Mouse (Mus musculus): ENCODE measurements at regions not wholly inside any gene's neighbourhood (a gene's known extent, or its start where the extent isn't known, plus 50 kb on each side); places are given as distances from the start of the nearest gene placed in this dataset.
A peak's percentile ranks its signal among the peaks of the same experiment; 100 is the strongest.

DNA sequence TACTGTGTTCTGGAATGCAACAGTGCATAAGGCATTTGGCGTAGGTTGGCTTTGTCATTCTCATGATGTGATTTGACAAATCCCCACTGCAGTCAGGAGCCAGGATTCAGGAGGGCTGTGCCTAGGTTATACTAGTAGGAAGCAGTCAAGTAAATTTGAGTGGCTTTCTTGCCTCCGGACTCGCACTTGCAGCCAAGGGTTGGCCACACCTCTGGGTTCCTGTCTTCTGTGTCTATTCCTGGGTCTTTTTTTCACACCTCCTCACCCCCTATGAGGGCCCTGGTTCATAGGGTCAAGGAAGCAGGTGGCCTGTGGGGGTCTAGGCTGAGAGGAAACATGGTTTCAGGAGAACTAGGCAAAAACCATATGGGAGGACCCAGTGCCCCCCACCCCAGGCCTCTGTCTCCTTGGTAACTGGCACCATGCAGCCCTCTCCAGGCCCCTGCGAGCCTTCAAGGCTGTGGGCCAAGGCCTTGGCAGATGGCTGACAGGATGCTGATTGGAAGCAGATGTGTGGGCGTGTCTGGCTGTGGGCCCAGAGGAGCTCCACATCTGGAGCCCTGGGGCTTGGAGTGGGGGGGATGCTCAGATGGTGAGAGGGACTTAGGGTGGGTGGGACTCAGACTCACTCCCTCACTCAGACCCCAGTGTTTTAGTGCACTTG lies 195.7 kb downstream of the Rgs3 start:
- peak; percentile 83 for DNase-seq

DNA sequence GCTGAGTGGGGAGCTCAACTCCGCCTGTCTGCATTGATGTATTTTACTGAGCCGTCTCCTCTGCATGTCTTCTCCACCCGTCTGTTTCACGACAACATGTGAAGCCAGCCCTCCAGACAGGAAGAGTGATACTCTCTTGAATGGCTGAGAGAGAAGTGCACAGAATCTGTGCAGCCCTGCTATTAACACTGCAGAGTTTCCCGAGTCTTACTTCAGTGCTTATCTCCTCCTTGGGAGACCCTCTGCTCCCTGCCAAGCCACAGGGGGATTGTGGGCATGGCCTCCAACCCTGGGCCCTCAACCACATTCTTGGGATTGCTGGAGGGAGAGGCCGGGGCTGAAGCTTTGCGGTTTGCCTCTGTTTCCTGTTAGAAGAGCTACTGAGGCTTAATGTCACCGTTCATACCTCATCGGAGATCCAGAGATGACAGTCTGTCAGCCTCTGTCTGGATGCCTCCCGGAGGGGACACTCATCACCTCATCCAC lies 197.1 kb downstream of the Rgs3 start:
- no peak for DNase-seq

GRCm38 (mm10) chr4:62760748-62761604 lies 201.3 kb downstream of the Rgs3 start:
- no peak for DNase-seq

DNA sequence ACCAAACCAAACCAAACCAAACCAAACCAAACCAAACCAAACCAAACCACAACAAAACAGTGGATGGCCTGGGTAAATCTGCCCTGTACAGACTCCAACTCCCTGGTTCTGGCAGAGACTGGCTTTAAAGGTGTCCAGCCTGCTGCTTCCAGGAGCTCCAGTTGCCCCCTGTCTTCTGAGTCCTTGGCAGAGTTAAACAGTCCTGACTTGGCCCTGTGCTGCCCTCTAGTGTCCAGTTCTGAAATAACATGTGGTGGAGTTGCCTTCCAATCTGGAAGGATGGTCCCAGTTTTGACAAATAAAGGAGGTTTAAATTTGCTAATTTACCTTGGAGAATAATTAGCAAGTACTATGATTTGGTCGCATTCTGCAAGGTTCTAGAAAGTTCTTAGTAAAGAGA lies 202.0 kb downstream of the Rgs3 start:
- peak; percentile 89 for DNase-seq

DNA sequence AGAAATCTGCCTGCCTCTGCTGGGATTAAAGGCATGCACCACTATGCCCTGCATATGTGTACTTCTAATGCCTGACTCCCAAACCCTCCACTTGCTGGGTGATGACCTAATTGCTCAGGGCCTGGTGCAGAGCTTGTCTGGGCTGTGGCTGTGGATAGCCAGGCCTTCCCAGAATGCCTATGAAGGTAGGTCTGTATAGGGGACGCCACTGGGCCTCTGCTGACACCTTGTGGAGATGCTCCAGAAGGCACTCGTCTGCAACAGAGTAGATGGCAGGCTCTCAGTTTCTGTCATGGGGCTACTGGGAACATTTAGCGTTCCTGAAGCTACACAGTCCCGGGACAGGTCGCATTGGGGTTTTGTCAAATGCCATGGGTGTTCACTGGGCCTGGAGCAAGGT lies 201.4 kb upstream of the Zfp618 start:
- peak; percentile 90 for DNase-seq

GRCm38 (mm10) chr4:62769469-62770234 lies 195.7 kb upstream of the Zfp618 start:
- no peak for DNase-seq

DNA sequence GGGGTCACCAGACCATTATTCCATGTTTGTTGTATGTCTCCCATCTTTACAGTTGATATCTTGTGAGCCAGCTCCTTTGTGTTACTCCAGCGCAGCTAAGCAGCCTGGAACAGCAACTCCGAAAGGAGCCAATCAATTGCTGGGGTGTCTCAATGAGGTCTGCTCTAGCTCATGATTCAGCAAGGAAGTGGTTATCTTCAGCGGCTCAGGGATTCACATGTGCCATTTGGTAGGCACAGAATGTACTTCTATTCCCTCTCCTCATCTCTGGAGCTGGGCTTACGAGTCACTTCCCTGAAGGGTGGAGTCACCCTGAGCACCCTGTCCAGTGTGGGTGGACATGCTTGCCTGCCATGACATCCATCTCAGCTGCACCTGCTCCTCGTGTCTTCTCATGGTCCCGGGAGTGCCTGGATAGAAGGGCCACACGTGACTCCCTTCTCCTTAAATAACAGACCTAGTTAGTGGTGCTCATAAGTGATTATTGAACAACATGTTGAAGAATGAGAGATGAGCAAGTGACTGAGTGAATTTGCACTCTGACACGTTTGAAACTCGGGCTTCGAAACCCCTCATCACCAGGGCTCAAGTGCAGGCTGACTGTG lies 190.3 kb upstream of the Zfp618 start:
- DNase-seq = no peak

DNA sequence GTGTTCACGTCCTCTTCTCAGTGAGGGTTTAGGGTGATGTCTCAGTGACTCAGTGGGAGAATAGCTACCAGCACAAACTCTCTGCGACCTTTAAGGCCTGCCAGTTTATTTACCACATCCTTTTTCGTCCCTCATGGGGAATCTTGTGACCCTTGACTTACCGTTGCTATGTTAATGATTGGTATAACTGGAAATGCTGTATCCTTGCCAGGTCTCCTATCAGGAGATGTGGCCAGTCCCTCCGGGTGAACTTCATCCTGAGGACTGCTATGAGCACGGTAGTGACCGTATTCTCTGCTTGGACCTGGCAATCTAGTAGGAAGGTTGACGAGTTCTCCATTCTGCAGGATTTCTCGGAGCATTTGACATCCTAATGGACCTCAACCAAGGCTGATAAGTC lies 188.5 kb upstream of the Zfp618 start:
- no peak for DNase-seq

GRCm38 (mm10) chr4:62777436-62777835 lies 187.9 kb upstream of the Zfp618 start:
- peak; percentile 58 for DNase-seq

DNA sequence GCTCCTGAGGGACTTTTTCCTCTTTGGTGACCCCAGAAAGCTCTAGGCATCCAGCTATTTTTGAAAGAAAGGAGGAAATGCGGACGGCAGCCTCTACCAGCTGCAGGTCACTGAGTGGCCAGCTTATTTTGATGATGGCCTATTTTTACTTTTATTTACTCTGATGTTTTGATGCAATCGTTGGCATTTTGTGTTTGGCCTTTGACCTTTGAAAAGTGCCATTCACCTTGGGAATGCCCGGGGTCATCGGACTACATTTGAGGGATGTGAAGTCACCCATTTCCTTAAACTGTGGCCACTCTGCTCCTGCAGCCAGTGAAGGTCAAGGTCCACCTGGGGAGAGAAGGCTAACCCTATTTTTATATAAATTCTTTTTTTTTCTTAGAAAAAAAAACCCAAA lies 186.8 kb upstream of the Zfp618 start:
- DNase-seq = no peak

DNA sequence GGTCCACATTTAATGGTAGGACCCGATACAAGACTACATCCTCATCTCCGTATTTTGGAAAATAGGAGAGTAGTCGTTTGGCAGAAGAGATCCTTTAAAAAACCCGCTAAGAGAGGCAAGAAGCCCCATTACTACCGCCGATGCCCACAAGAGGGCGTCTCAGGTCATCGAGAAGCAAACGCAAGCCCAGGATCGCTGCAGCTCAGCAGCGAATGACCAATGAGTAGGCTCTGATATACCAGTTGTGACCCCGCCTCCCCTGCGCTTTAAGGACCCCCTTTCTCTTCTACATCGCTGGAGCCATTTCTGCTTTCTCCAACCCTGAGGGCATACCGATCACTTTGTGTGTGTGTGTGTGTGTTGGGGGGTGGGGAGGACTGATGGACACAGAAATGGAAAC lies 185.0 kb upstream of the Zfp618 start:
- DNase-seq = peak; percentile 93

- no peak for DNase-seq
These were observed 184.5 kb upstream of the Zfp618 start for GRCm38 (mm10) chr4:62780837-62781236.

DNA sequence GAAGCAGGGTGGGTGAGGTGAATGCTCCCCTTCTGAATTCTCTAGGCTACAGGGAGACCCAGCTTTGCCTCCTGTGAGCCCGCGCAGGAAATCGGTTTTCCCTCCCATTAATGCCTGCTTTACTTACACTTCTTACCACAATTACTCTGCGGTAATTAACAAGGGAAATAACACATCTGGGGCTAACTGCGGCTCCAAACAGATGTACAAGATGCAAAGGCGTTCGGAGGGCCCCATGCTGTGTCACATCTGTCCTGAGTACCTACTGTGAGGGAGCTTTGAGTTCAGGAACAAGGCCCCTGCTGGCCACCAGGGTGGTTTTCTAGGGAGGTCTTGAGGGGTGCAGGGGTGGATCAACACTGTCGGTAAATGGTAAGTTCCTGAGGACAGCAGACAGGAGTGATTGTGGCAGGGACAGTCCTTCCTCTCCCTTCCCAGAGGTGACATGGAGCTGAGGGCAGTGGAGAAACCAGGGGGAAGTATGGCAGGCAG lies 184.0 kb upstream of the Zfp618 start:
- DNase-seq = no peak

GRCm38 (mm10) chr4:62785711-62786110 lies 179.7 kb upstream of the Zfp618 start:
- DNase-seq = no peak

GRCm38 (mm10) chr4:62789696-62790095 lies 175.7 kb upstream of the Zfp618 start:
- no peak for DNase-seq

DNA sequence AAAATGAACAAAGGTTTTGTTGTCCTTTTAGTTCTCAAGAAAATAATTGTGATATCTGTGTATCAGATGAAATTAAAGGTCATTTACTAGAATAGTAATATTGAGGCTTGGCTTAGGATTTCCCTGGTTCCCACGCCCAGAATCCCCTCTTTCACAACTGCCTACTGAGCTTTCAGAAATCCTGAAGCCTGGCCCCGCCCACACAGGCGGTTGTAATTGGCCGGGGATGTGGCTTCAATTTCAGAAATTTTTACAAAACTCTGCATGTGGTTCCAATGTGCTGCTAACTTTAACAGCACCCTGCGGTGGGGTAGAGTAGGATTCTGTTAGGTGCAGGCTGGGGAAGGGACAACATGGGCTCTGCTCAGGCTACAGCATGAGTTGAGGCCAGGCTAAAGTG lies 171.8 kb upstream of the Zfp618 start:
- no peak for DNase-seq

- DNase-seq = no peak
These were observed 169.8 kb upstream of the Zfp618 start for GRCm38 (mm10) chr4:62795538-62795937.

GRCm38 (mm10) chr4:62799923-62800322 lies 165.4 kb upstream of the Zfp618 start:
- DNase-seq = no peak

DNA sequence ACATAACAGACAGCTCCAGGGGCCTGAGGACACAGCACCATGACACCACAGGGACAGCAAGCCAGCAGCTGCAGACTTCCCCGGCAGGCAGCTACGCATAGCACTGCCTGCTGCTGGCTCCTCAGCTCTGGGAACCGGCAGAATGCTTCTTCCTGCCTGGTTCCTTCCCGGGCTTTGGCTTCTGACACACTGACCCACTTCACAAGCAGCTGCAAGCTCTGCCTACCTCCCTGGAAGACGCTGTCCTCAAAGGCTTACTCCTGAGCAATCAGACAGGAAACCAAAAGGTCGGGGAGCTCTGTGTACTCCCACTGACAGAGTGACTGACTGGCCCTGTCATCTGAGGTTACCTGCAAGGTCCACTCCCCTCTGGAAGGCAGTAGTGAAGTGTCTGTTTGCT lies 159.5 kb upstream of the Zfp618 start:
- DNase-seq = peak; percentile 32

- no peak for DNase-seq
These were observed 158.6 kb upstream of the Zfp618 start for GRCm38 (mm10) chr4:62806786-62807185.

DNA sequence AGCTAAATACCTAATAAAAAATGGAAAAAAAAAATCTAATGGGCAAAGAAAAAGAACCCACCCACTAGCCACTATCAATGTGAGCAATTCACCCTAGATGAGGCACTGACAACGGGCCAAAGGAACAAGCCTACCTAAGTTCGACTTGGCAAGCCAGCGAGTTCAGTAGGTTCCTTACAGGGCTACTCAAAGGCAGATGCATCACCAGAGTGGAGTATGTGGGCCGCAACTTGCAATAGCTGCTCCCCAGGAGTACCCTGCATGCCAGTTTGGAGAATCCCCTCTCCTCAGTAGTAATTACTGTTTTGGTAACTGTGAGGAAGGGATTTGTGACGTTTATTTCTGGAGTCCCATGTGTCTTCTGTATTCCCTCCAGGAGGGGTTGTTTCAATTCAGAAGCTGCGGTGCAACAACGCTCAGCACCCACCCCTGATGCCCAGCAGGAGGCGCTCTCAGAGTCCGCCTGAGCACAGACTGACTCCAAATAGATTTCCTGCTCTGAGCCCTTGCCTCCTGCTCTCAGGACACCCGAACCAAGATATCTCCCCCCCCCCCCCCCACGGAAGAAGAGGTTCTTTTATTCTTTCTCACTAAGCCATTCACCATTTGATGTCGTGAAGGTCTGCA lies 157.3 kb upstream of the Zfp618 start:
- DNase-seq = no peak

- no peak for DNase-seq
These were observed 156.8 kb upstream of the Zfp618 start for GRCm38 (mm10) chr4:62808553-62808950.

Data from adrenal gland, postnatal 14 days (tissue).